Mouse (Mus musculus): ENCODE data around the gene Eif4ebp2.
"Not testable (repeated sequence)": the region's sequence is repeated elsewhere in the genome, so short reads cannot be mapped to it uniquely, and the experiment has no call there.

The Eif4ebp2 gene

DNA sequence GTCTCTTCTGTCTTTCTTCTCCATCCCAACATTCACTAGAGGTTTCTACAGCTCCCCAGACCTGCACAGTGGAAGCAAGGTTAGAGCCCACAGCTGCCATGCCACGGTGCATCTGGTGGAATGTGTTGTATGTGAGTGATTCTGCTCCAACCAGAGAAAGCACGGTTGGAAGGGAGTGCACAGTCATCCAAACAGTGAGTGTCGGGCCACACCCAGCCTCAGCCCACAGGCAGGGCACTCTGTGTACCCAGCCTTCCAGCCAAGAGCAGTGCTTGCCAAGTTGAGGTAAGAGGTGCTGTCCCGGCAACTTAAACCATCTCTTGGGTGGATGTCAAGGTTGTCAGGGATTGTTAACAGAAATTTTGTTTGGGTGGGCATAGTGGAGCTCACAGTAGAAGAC, 12.5 kb upstream of the Eif4ebp2 start:
- no peak for DNase-seq (ENCODE audit: low spot score in 2 of 2)

GRCm38 (mm10) chr10:61457182-61457581, 4.7 kb upstream of the Eif4ebp2 start:
- DNase-seq (ENCODE audit: low spot score in 2 of 2), result no peak

GRCm38 (mm10) chr10:61453171-61453570, 710 bp upstream of the Eif4ebp2 start:
- not testable (repeated sequence) for DNase-seq (ENCODE audit: low spot score in 2 of 2)

DNA sequence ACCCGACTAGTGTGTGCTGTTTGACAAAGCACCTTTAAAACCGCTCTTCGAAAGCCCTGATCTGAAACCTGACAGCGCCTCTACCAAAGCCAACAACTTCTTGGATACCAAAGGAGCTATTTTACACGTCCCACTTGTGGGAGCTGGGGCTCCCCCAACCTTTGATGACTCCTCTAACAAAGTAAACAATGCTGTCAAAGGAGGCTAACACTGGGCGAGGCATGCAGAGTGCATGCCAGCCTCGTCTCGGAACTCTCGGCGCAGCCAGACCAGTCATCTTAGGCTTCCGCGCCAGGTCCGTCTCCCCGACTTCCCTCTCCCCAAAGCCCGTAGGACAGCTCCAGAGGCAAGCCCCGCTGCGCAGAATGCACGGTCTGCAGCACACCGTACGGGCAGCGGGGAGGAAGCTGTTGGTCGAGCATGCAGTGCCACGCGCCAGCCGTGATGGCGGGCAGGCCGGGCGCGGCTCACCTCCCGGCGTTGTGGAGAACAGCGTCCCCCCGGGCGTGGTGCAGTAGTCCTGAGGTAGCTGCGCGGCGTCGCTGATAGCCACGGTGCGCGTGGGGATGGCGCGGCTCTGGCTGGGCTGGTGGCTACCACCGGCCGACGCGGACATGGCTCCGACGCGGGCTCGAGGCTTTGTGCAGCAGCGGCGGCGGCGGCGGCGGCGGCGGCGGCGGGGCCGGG, 387 bp downstream of the Eif4ebp2 start:
- DNase-seq (ENCODE audit: low spot score in 2 of 2), result peak; percentile 58 to 67

- DNase-seq (ENCODE audit: low spot score in 2 of 2), result peak in 1 of 2 experiments; percentile 37
Measured at GRCm38 (mm10) chr10:61451463-61451930, 964 bp downstream of the Eif4ebp2 start.

DNA sequence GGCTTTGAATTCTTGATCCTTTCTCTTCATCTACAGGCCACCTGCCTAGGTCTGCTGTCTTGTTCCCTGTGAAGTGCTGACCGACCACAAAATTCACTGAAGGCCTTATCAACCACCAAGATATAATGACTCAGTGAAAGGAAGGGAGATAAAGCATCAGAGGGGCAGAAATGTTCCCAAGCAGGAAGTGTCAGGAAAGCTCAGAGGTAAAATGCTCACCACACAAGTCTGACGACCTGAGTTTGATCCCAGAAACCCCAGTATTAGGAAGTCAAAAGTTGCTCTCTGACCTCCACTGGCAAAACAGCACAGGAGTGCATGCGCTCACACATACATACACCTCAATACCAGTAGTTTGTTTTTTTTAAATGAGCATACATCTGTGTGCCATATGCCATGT, 3.6 kb downstream of the Eif4ebp2 start:
- no peak for DNase-seq (ENCODE audit: low spot score in 2 of 2)

GRCm38 (mm10) chr10:61447581-61448353, 4.7 kb downstream of the Eif4ebp2 start:
- no peak for DNase-seq (ENCODE audit: low spot score in 2 of 2)

DNA sequence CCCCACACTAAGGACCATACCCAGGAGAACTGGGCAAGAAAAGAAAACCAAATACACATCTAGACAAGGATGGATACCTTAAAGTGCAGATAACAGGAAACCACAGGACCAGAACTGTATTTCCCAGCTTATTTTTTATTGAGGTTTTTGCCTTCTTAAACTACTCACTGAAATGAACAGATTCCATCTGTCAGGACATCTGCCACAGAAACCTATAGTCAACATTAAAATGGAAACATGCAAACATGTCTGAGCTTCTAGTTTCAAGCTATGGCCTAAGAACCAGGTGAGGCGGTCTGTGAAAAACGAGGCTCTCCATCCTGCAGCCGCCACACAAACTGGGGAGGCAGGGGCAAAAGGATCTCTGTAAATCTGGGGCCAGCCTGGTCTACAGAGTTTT, 7.4 kb downstream of the Eif4ebp2 start:
- DNase-seq (ENCODE audit: low spot score in 2 of 2), result no peak

- no peak for DNase-seq (ENCODE audit: low spot score in 2 of 2)
Measured at GRCm38 (mm10) chr10:61443876-61444275, 8.6 kb downstream of the Eif4ebp2 start.

GRCm38 (mm10) chr10:61443456-61443855, 9.0 kb downstream of the Eif4ebp2 start:
- DNase-seq (ENCODE audit: low spot score in 2 of 2), result no peak

- DNase-seq (ENCODE audit: low spot score in 2 of 2), result no peak
Measured at GRCm38 (mm10) chr10:61440202-61440800, 12.2 kb downstream of the Eif4ebp2 start.

DNA sequence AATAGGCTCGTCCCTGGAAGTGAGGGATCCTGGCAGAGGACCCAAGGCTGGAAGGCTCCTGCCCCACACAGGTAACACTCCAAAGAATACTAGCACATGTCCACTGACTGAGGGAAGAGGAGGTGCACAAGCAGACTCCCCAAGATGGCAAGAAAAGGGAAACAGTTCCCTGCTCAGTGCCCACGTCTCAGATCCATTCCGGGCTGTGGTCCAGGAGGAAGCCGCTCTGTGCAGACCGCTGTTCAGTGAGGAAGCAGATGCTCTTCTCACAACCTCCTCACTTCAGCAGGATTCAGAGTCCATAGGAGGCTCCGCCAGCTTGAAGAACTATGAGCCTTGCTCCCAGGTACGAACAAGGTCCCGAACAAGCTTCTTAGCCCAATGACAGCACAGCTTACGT, 21.1 kb downstream of the Eif4ebp2 start:
- DNase-seq (ENCODE audit: low spot score in 2 of 2), result peak; percentile 84

- DNase-seq (ENCODE audit: low spot score in 2 of 2), result no peak
Measured at GRCm38 (mm10) chr10:61429043-61429442, 23.4 kb downstream of the Eif4ebp2 start.

- no peak for DNase-seq (ENCODE audit: low spot score in 2 of 2)
Measured at GRCm38 (mm10) chr10:61428416-61428815, 24.0 kb downstream of the Eif4ebp2 start.

- no peak for DNase-seq (ENCODE audit: low spot score in 2 of 2)
Measured at GRCm38 (mm10) chr10:61427951-61428350, 24.5 kb downstream of the Eif4ebp2 start.

DNA sequence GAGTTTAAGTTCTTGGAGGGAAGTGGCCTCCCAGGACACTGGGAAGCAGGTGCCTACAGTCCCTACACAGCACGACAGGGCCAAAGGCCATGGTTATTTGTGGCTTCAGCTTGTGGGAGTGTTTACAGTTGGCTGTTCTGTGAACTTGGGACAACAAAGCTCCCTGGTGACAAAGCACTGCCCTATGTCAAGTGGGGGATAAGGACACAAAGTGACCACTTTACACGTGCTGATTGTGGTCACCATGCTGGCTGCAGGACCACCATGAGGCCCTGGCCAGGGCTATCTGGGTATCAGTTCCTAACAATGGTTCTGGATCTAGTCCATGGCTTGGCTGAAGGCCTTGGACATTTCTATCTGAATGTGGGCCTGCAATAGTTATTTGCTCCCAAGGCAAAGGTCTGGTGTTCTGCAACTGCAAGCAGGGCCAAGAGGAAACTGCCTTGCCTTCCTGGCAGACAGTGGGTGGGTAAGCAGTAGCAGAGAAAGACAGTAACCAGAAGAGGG, 26.2 kb downstream of the Eif4ebp2 start:
- DNase-seq (ENCODE audit: low spot score in 2 of 2), result no peak

DNA sequence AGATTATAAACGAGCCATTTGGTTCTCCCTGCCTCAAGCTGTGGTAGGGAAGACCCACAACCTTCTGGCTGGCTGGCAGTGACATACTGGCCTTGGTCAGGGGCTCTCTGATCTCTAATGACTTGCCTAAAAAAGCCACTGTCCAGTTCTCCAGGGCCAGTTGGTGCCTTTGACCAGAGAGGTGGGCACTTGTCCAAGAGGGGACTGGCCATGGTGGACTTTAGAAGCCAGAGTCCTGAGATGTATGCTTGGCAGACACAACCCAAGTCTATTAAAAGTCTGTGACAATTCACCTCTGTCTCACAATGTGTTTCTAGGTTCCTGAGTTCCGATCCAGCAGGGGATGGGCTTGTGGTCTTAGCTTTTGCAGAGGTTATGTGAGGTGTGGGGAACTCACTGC, 27.4 kb downstream of the Eif4ebp2 start:
- no peak for DNase-seq (ENCODE audit: low spot score in 2 of 2)

DNA sequence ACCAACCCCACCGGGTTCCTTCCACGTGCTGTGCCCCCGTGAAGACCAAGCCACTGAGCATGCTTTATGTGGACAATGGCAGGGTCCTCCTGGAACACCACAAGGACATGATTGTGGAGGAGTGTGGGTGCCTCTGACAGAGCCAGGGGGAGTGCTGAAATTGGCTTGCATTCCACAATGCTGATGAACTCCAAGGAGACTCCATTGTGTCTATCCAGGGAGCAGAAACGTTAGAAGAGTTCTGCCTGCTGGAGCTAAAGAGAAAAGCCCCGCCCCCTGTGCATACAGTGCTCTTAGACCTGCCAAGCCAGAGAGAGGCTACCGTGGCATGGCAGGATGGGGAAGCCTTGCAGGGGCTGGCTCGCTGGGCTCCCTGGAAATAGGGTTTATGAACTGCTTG, 28.0 kb downstream of the Eif4ebp2 start:
- DNase-seq (ENCODE audit: low spot score in 2 of 2), result no peak

DNA sequence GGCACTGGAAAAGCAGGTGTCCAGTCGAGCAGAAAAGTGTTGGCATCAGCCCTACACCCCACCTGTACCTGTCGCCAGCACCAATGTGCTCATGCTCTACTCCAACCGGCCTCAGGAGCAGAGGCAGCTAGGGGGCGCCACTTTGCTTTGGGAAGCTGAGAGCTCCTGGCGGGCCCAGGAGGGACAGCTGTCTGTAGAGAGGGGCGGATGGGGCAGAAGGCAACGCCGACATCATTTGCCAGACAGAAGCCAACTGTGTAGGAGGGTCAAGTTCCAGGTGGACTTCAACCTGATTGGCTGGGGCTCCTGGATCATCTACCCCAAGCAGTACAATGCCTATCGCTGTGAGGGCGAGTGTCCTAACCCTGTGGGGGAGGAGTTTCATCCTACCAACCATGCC, 29.2 kb downstream of the Eif4ebp2 start:
- no peak for DNase-seq (ENCODE audit: low spot score in 2 of 2)

DNA sequence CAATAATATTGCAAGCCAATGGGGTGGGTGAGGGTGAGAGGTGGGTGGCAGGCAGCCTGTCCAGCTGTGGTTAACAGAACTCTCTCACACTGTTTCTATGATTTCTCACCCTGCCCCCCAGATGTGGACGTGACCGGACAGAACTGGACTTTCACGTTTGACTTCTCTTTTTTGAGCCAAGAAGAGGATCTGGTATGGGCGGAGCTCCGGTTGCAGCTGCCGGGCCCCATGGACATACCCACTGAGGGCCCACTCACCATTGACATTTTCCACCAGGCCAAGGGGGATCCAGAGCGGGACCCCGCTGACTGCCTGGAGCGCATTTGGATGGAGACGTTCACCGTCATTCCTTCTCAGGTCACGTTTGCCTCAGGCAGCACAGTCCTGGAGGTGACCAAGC, 29.6 kb downstream of the Eif4ebp2 start:
- no peak for DNase-seq (ENCODE audit: low spot score in 2 of 2)

DNA sequence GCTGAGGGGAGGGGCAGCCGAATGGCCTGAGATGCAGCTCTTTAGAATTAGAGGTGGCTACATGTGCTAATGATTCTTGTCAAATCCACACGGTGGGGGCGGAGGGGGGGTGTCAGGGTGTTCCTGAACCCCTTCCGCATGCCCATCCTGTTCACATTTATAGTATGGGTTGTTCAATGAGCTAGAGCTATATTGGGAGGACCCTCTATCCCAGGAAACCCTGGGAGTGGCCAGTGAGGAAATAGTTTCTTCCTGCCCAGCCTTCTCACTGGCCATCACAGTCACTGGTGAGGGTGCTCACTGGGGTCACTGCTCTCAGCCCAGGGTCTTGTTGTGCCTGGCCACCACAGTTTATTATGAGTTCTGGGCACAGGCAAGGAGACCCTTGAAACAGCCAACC, 32.5 kb downstream of the Eif4ebp2 start:
- DNase-seq (ENCODE audit: low spot score in 2 of 2), result no peak

GRCm38 (mm10) chr10:61419146-61419545, 33.3 kb downstream of the Eif4ebp2 start:
- no peak for DNase-seq (ENCODE audit: low spot score in 2 of 2)
